Mouse (Mus musculus) stomach, embryonic 16.5 days (tissue): ENCODE measurements around the gene Recql5. TPM values are rescaled to one million over a fixed set of nuclear protein-coding genes. Genes with fewer than 3 reads are reported as not detected.
A peak's percentile ranks its signal among the peaks of the same experiment; 100 is the strongest.
"Not testable (repeated sequence)": the region's sequence is repeated elsewhere in the genome, so short reads cannot be mapped to it uniquely, and the experiment has no call there.

Experiments used
- ATAC-seq: fragments of 200-750 bp; cut with Nextera tagmentation; 2 replicates; pipeline ENCODE4 v1.8.0; 2017; ENCODE audit warnings: moderate number of reproducible peaks, moderate TSS enrichment; ENCODE audit not compliant: insufficient read depth, low FRiP score
- H3K27ac ChIP-seq: fragments of 300-500 bp; sonication (generic); 2 replicates; pipeline ENCODE4 v1.5.1; 2014; ENCODE audit warnings: low read length
- H3K27me3 ChIP-seq: fragments of 300-500 bp; sonication (generic); 2 replicates; pipeline ENCODE4 v1.6.1; 2014; ENCODE audit warnings: low read length, control low read depth, mixed read lengths; ENCODE audit not compliant: control insufficient read depth, insufficient read depth
- H3K36me3 ChIP-seq: fragments of 300-500 bp; sonication (generic); 2 replicates; pipeline ENCODE4 v1.6.1; 2014; ENCODE audit warnings: low read length; ENCODE audit not compliant: control insufficient read depth, insufficient read depth
- H3K4me1 ChIP-seq: fragments of 300-500 bp; sonication (generic); 2 replicates; pipeline ENCODE4 v1.6.1; 2014; ENCODE audit warnings: low read length, control low read depth, mixed read lengths; ENCODE audit not compliant: control insufficient read depth, insufficient read depth
- H3K4me2 ChIP-seq: fragments of 300-500 bp; sonication (generic); 2 replicates; pipeline ENCODE4 v1.6.1; 2014; ENCODE audit warnings: low read depth, low read length, mixed read lengths
- H3K4me3 ChIP-seq: fragments of 300-500 bp; sonication (generic); replicated peaks from 2 replicates; pipeline ENCODE4 v1.5.1; 2014; ENCODE audit warnings: mild to moderate bottlenecking, low read length
- H3K9ac ChIP-seq: fragments of 300-500 bp; sonication (generic); 2 replicates; pipeline ENCODE4 v1.6.1; 2014; ENCODE audit warnings: low read length
- H3K9me3 ChIP-seq: fragments of 300-500 bp; sonication (generic); replicated peaks from 2 replicates; pipeline ENCODE4 v1.6.1; 2016; ENCODE audit warnings: low read length, control low read depth; ENCODE audit not compliant: control insufficient read depth
- WGBS: fragments of 180-500 bp; shearing (Covaris S2); extraction: QIAGEN DNeasy Blood & Tissue Kit; methylation state at CpG from one replicate; pipeline ENCODE4 v1.1.7; 2014; 5-methylcytosine and 5-hydroxymethylcytosine counted together
- polyA plus RNA-seq: library from polyadenylated mRNA; unstranded; fragments of >200 nt; fragmentation: Nextera tagmentation; extraction: Ambion mirVana; gene quantifications from 2 replicates; pipeline ENCODE4 v1.2.1, GENCODE M21; 2015

Gene Recql5
- polyA plus RNA-seq, 1 experiment from 2014 or later: 19.7 TPM

GRCm38 (mm10) chr11:115869393-115869792 lies 63.9 kb downstream of the Recql5 start:
- Histone ChIP-seq H3K27me3 (no peaks in the 10 kb centered on the region), H3K4me3 (no peak overlapping the region), H3K36me3 (no peaks in the 10 kb centered on the region), H3K27ac (peak overlapping the region; percentile 45), H3K4me2 (no peak overlapping the region), H3K4me1 (0 out of 2 replicates have a peak, but pooled peaks cover 4% of the 10 kb centered on the region), H3K9ac (no peak overlapping the region), H3K9me3 (no peaks in the 10 kb centered on the region)
- 55% methylated on average over 8 of the region's 8 CpGs for WGBS
- peak; percentile 61 for ATAC-seq

- Histone ChIP-seq H3K27ac (no peak overlapping the region), H3K4me3 (no peak overlapping the region), H3K36me3 (no peaks in the 10 kb centered on the region), H3K4me2 (no peak overlapping the region), H3K9me3 (no peaks in the 10 kb centered on the region), H3K27me3 (peaks cover 18% of the 10 kb centered on the region), H3K9ac (no peak overlapping the region), H3K4me1 (peaks cover 4% of the 10 kb centered on the region; the same call in 1 of the 2 replicates)
- WGBS: 79% methylated on average over 8 of the region's 8 CpGs
- no peak for ATAC-seq
Measured at GRCm38 (mm10) chr11:115863895-115864294, 69.4 kb downstream of the Recql5 start.

DNA sequence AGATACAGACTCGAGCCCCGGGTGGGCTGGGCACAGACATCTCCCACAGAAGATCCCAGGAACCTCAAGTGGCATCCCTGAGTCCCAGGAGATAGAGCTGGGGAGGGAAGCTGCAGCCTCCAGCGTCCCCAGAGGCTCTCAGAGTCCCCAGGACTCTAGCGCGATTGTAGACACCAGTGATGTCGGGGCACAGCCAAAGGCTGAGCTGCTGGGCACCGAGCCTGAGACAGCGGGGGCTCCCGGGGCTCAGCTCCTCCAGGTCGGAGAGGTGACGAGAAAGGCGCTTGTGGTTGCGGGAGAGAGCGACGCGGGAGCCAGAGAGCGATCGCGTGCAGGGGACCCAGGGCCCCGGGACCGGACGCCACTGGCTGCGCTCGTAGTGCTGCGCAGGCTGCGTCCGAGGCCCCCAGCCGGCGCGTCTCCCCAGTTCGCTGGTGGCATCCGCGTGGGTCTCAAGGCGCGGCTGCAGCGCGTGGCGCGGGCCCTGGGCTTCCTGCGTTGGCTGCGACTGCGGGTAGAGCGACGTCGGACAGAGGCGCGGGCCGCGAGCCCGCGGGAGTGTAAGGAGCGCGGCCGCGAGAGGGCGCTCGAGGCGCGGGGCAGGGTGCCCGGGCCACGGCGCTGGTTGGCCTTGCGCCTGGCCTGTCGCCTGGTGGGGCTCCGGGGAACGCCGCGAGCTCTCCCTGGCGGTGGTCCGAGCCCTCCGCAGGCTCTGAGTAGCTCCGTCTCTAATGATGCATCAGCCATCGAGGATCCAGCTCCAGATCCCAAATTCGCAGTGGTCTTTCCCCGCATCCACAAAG lies 73.9 kb downstream of the Recql5 start:
- peaks cover 4% of the 10 kb centered on the region for H3K4me1 ChIP-seq
- H3K27ac ChIP-seq: no peak overlapping the region
- ATAC-seq: peak; percentile 91
- H3K4me2 ChIP-seq: peak overlapping the region; percentile 57
- peaks cover 38% of the 10 kb centered on the region for H3K27me3 ChIP-seq
- no peaks in the 10 kb centered on the region for H3K9me3 ChIP-seq
- H3K9ac ChIP-seq: peak overlapping the region; percentile 71
- WGBS: 3% methylated on average over 74 of the region's 75 CpGs
- no peaks in the 10 kb centered on the region for H3K36me3 ChIP-seq
- H3K4me3 ChIP-seq: peak overlapping the region; percentile 40

DNA sequence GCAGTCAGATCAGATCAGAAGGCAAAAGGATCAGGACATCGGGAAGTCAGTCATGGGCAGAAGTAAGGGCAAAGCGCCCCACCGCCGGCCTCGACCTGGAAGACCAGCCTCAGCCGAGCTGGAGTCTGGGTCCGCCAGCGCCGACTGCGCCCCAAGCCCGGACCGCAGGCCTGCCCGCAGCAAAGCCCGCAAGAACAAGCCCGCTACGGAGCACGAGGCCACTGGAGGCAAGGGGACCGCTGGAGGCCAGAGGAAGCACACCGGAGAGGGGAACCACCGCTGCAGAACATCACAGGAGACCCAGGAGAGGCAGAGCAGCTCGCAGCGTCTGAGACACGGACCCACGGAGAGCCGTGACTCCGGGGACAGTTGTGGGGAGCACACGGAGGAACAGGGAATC lies 74.9 kb downstream of the Recql5 start, which contains the start of gene Myo15b:
Gene Myo15b (plus strand): TSS at position 53 of the 400 bp plus-strand sequence.
- Histone ChIP-seq H3K27me3 (peaks cover 38% of the 10 kb centered on the region), H3K27ac (no peak within 1 kb of the TSS), H3K4me1 (peaks cover 4% of the 10 kb centered on the region), H3K36me3 (no peaks in the 10 kb centered on the region), H3K4me3 (peak within 1 kb of the TSS; percentile 40), H3K9ac (peak within 1 kb of the TSS; percentile 71), H3K9me3 (no peaks in the 10 kb centered on the region), H3K4me2 (peak within 1 kb of the TSS; percentile 57)
- no peak for ATAC-seq
- 14% methylated on average over 27 of the region's 27 CpGs for WGBS

- Histone ChIP-seq H3K4me3 (no peak overlapping the region), H3K9me3 (no peaks in the 10 kb centered on the region), H3K27ac (no peak overlapping the region), H3K27me3 (peaks cover 38% of the 10 kb centered on the region), H3K9ac (no peak overlapping the region), H3K4me1 (peaks cover 4% of the 10 kb centered on the region), H3K4me2 (no peak overlapping the region), H3K36me3 (no peaks in the 10 kb centered on the region)
- ATAC-seq: no peak
- 52% methylated on average over 13 of the region's 13 CpGs for WGBS
Measured at GRCm38 (mm10) chr11:115857936-115858335, 75.3 kb downstream of the Recql5 start.

- not testable (repeated sequence) for ATAC-seq, H3K4me3 ChIP-seq, H3K4me2 ChIP-seq, H3K36me3 ChIP-seq, H3K4me1 ChIP-seq, H3K9me3 ChIP-seq, H3K27ac ChIP-seq, H3K9ac ChIP-seq
- H3K27me3 ChIP-seq: peaks cover 38% of the 10 kb centered on the region
- WGBS: 90% methylated on average over 4 of the region's 4 CpGs
Measured at GRCm38 (mm10) chr11:115857146-115857545, 76.1 kb downstream of the Recql5 start.

- ATAC-seq: no peak
- no peak overlapping the region for H3K4me2 ChIP-seq
- no peak overlapping the region for H3K27ac ChIP-seq
- H3K9me3 ChIP-seq: no peaks in the 10 kb centered on the region
- H3K36me3 ChIP-seq: no peaks in the 10 kb centered on the region
- H3K4me3 ChIP-seq: no peak overlapping the region
- no peak overlapping the region for H3K9ac ChIP-seq
- peaks cover 25% of the 10 kb centered on the region for H3K27me3 ChIP-seq
- WGBS: 85% methylated on average over 6 of the region's 6 CpGs
- no peaks in the 10 kb centered on the region; the same call in none of the 2 replicates for H3K4me1 ChIP-seq
Measured at GRCm38 (mm10) chr11:115854674-115855073, 78.6 kb downstream of the Recql5 start.

DNA sequence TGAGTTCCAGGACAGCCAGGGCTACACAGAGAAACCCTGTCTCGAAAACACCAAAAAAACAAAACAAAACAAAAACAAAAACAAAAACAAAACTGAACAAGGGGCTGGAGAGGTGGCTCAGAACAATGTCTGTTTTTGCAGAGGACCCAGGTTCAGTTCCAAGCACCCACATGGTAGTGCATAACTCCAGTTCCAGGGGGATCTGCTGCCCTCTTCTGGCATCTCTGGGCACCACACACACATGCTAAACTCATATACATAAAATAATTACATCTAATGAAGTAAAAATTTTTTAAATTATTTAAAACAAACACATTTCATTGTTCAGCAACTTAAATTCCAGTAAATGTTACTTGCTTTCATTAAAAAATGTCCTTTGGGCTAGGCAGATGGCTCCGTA lies 87.5 kb downstream of the Recql5 start:
- Histone ChIP-seq H3K27ac (no peak overlapping the region), H3K4me1 (peaks cover 21% of the 10 kb centered on the region), H3K4me3 (no peak overlapping the region), H3K9ac (no peak overlapping the region), H3K36me3 (peaks cover 13% of the 10 kb centered on the region), H3K9me3 (no peaks in the 10 kb centered on the region; the same call in 1 of the 2 replicates), H3K4me2 (no peak overlapping the region), H3K27me3 (no peaks in the 10 kb centered on the region)
- no peak for ATAC-seq
- 89% methylated on average over 2 of the region's 2 CpGs for WGBS

- H3K27ac ChIP-seq: peak overlapping the region; percentile 86
- H3K27me3 ChIP-seq: no peaks in the 10 kb centered on the region
- ATAC-seq: peak; percentile 1; the same call in 1 of the 2 replicates
- no peak overlapping the region for H3K4me3 ChIP-seq
- WGBS: 61% methylated on average over 8 of the region's 8 CpGs
- no peak overlapping the region for H3K4me2 ChIP-seq
- peaks cover 24% of the 10 kb centered on the region for H3K4me1 ChIP-seq
- no peaks in the 10 kb centered on the region; the same call in 1 of the 2 replicates for H3K9me3 ChIP-seq
- peaks cover 13% of the 10 kb centered on the region for H3K36me3 ChIP-seq
- peak overlapping the region; percentile 26; the same call in 1 of the 2 replicates for H3K9ac ChIP-seq
Measured at GRCm38 (mm10) chr11:115844240-115844639, 89.0 kb downstream of the Recql5 start.
